Mouse (Mus musculus) megakaryocyte-erythroid progenitor cell, adult 5-6 weeks (primary cell): Measurements from ENCODE around the gene Fermt1. TPM values are rescaled to one million over a fixed set of nuclear protein-coding genes. Genes with fewer than 3 reads are reported as not detected.
A peak's percentile ranks its signal among the peaks of the same experiment; 100 is the strongest.

Experiments
- ATAC-seq: replicated peaks from 2 replicates; pipeline ENCODE4 v1.8.0; 2016; ENCODE audit warnings: mild to moderate bottlenecking, inconsistent platforms; ENCODE audit not compliant: severe bottlenecking, poor library complexity, low FRiP score, low TSS enrichment
- total RNA-seq, 2 experiments: library from RNA; stranded (forward) in 1 of 2; stranded (reverse) in 1 of 2; fragments of 200-1000, 215-1000 nt in 1 of 2; fragments of >200 nt in 1 of 2; fragmentation: Nextera tagmentation in 1 of 2; gene quantifications; 2 replicates each; pipeline ENCODE4 v1.2.3; 2014 to 2017

Fermt1 gene
- total RNA-seq, 2 experiments from 2014 or later, result not detected

GRCm38 (mm10) chr2:132923290-132924085 lies 22.2 kb downstream of the Fermt1 start:
- ATAC-seq, result no peak

GRCm38 (mm10) chr2:132922076-132922873 lies 23.4 kb downstream of the Fermt1 start:
- no peak for ATAC-seq

- no peak for ATAC-seq
Observed at GRCm38 (mm10) chr2:132914785-132915184, 30.9 kb downstream of the Fermt1 start.

- peak; percentile 33; the same call in 1 of the 2 replicates for ATAC-seq
Observed at GRCm38 (mm10) chr2:132906763-132907162, 38.9 kb downstream of the Fermt1 start.

GRCm38 (mm10) chr2:132904961-132905360 lies 40.7 kb downstream of the Fermt1 start:
- no peak for ATAC-seq

GRCm38 (mm10) chr2:132903498-132903897 lies 42.2 kb downstream of the Fermt1 start:
- ATAC-seq, result peak; percentile 89

GRCm38 (mm10) chr2:132902056-132902455 lies 43.6 kb downstream of the Fermt1 start:
- ATAC-seq, result no peak

GRCm38 (mm10) chr2:132901636-132902035 lies 44.1 kb downstream of the Fermt1 start:
- no peak for ATAC-seq

GRCm38 (mm10) chr2:132900596-132900995 lies 45.1 kb downstream of the Fermt1 start:
- ATAC-seq, result no peak

GRCm38 (mm10) chr2:132898211-132898610 lies 47.5 kb downstream of the Fermt1 start:
- ATAC-seq, result no peak

- no peak for ATAC-seq
Observed at GRCm38 (mm10) chr2:132893826-132894225, 51.9 kb downstream of the Fermt1 start.

- no peak for ATAC-seq
Observed at GRCm38 (mm10) chr2:132885312-132885711, 60.4 kb downstream of the Fermt1 start.

- no peak for ATAC-seq
Observed at GRCm38 (mm10) chr2:132884303-132884967, 61.3 kb downstream of the Fermt1 start.

GRCm38 (mm10) chr2:132880844-132881645 lies 64.7 kb downstream of the Fermt1 start, which contains the start of gene Lrrn4:
Lrrn4 (minus strand) TSS chr2:132880891.
- ATAC-seq, result no peak

GRCm38 (mm10) chr2:132879261-132880044 lies 66.3 kb downstream of the Fermt1 start:
- ATAC-seq, result peak; percentile 38; the same call in 1 of the 2 replicates

- no peak for ATAC-seq
Observed at GRCm38 (mm10) chr2:132876991-132877390, 68.7 kb downstream of the Fermt1 start.

GRCm38 (mm10) chr2:132873657-132874326 lies 71.9 kb downstream of the Fermt1 start:
- ATAC-seq, result 0 out of 2 replicates have a peak, but pooled peaks have one; percentile 41

- no peak for ATAC-seq
Observed at GRCm38 (mm10) chr2:132871663-132872062, 74.0 kb downstream of the Fermt1 start.
